ENCODE assay signal across 15 mouse cellular contexts in genomic region chr4:136807448-136808009, GRCm38 (mm10). TPM values are rescaled to one million over a fixed set of nuclear protein-coding genes. Genes with fewer than 3 reads are reported as not detected.
DNase-seq lines count a peak whose midpoint lies in the region; ATAC-seq lines count a peak whose summit lies in the region.
"Had no signal": no experiment of that assay in that cellular context is flagged by ENCODE, and none has a peak within 500 bp of the region (broad histone marks: within the 10 kb centered on the region; RNA-seq: fewer than 3 reads in every experiment).

No protein-coding gene starts in this region.

- no peak overlapping the region for H3K4me3 ChIP-seq in forebrain, embryonic 14.5 days (ENCODE audit: low read depth, low read length)
- H3K4me3 ChIP-seq in midbrain, embryonic 13.5 days (replicated peaks) = no peak overlapping the region
- H3K4me3 ChIP-seq: embryonic facial prominence, embryonic 15.5 days; heart, embryonic 15.5 days had no signal

- DNase-seq in adrenal gland, postnatal 10 days = peak; percentile 15
- no peak for DNase-seq in adrenal gland, adult 8-10 months
- peak; percentile 50 for DNase-seq in NIH3T3 (ENCODE audit: low read depth)
- DNase-seq in forebrain, embryonic 14.5 days (ENCODE audit: low spot score) = peak; percentile 48
- no peak for DNase-seq in cerebellum, postnatal 36 days
- DNase-seq in kidney, postnatal 36 days = no peak
- DNase-seq: adrenal gland, postnatal 25 days; cerebellum, adult 18-20 months; gastrocnemius, postnatal 14 days; lung, embryonic 14.5 days had no signal

- H3K27ac ChIP-seq in forebrain, embryonic 14.5 days (ENCODE audit: low read depth, low read length) = no peak overlapping the region
- H3K27ac ChIP-seq in midbrain, embryonic 13.5 days = peak overlapping the region; percentile 67
- H3K27ac ChIP-seq: embryonic facial prominence, embryonic 15.5 days; heart, embryonic 15.5 days had no signal

- 0 out of 2 replicates have a peak overlapping the region, but pooled peaks have one; percentile 4 for H3K9ac ChIP-seq in forebrain, embryonic 14.5 days (ENCODE audit: low read length)
- H3K9ac ChIP-seq in midbrain, embryonic 13.5 days (replicated peaks) = no peak overlapping the region; the same call in 1 of the 2 replicates
- H3K9ac ChIP-seq: embryonic facial prominence, embryonic 15.5 days; heart, embryonic 15.5 days; lung, embryonic 14.5 days had no signal

- no peak overlapping the region for H3K4me2 ChIP-seq in forebrain, embryonic 14.5 days (ENCODE audit: low read length)
- H3K4me2 ChIP-seq in midbrain, embryonic 13.5 days (replicated peaks) = no peak overlapping the region
- H3K4me2 ChIP-seq: embryonic facial prominence, embryonic 15.5 days; heart, embryonic 15.5 days; lung, embryonic 14.5 days had no signal

- H3K9me3 ChIP-seq in forebrain, embryonic 14.5 days (replicated peaks; ENCODE audit: control insufficient read depth, low read length) = no peaks in the 10 kb centered on the region
- H3K9me3 ChIP-seq in midbrain, embryonic 13.5 days = no peaks in the 10 kb centered on the region
- H3K9me3 ChIP-seq: embryonic facial prominence, embryonic 15.5 days; heart, embryonic 15.5 days had no signal

- peak; percentile 36; the same call in 1 of the 2 replicates for ATAC-seq in forebrain, embryonic 14.5 days
- peak; percentile 29; the same call in 1 of the 2 replicates for ATAC-seq in midbrain, embryonic 13.5 days
- ATAC-seq in granulocyte monocyte progenitor cell, adult 5-6 weeks (replicated peaks; ENCODE audit: poor library complexity, severe bottlenecking) = no peak
- ATAC-seq: intestine, embryonic 16.5 days had no signal

- H3K4me1 ChIP-seq in forebrain, embryonic 14.5 days (ENCODE audit: control insufficient read depth, insufficient read depth, low read length) = peaks cover 38% of the 10 kb centered on the region
- H3K4me1 ChIP-seq in midbrain, embryonic 13.5 days (replicated peaks) = peaks cover 89% of the 10 kb centered on the region

- H3K27me3 ChIP-seq in forebrain, embryonic 14.5 days (replicated peaks; ENCODE audit: control insufficient read depth, insufficient read depth, low read length) = no peaks in the 10 kb centered on the region
- no peaks in the 10 kb centered on the region for H3K27me3 ChIP-seq in midbrain, embryonic 13.5 days
- H3K27me3 ChIP-seq: embryonic facial prominence, embryonic 15.5 days had no signal

- H3K36me3 ChIP-seq in forebrain, embryonic 14.5 days (ENCODE audit: control insufficient read depth, insufficient read depth, low read length) = no peaks in the 10 kb centered on the region
- 0 out of 2 replicates have a peak, but pooled peaks cover 6% of the 10 kb centered on the region for H3K36me3 ChIP-seq in midbrain, embryonic 13.5 days
- H3K36me3 ChIP-seq: embryonic facial prominence, embryonic 15.5 days; heart, embryonic 15.5 days had no signal

- 44% methylated on average over 11 of the region's 11 CpGs for WGBS in forebrain, embryonic 14.5 days
- WGBS in midbrain, embryonic 13.5 days = 42% methylated on average over 11 of the region's 11 CpGs

RNA-seq across cellular contexts. Expression of gene Ephb2, which starts 28.3 kb away (rescaled TPM):
- 10 to 100 TPM in 1 of 2 experiments, 1 to 10 TPM in 1; 8.5 to 12.4 TPM for total RNA-seq in adrenal gland, postnatal 10 days (2021)
- 10 to 100 TPM; 20.6 to 36.8 (median 29.4) TPM for total RNA-seq in adrenal gland, adult 8-10 months (2022)
- polyA plus RNA-seq in forebrain, embryonic 14.5 days (2014; fragmentation: Nextera tagmentation; extraction: Ambion mirVana) = 9.3 and 9.6 TPM in 2 replicates
- 20.3 and 25.0 TPM in 2 replicates for polyA plus RNA-seq in midbrain, embryonic 13.5 days (2015; fragmentation: Nextera tagmentation; extraction: Ambion mirVana)
- 0.47 and 2.6 TPM in 2 replicates for total RNA-seq in granulocyte monocyte progenitor cell, adult 5-6 weeks (2014; fragmentation: Nextera tagmentation)
- total RNA-seq in granulocyte monocyte progenitor cell, adult 5-6 weeks (2017) = 0.39 and 0.57 TPM in 2 replicates

Comparison
In these comparisons a context has a peak if more than half of its experiments do, and no peak if none do; other contexts are left out.
1. DNase-seq: peak in adrenal gland, postnatal 10 days (single experiment), NIH3T3 (single experiment) and forebrain, embryonic 14.5 days (single experiment); none in adrenal gland, adult 8-10 months (single experiment), cerebellum, postnatal 36 days (0 of 2) and kidney, postnatal 36 days (0 of 2).